Mouse (Mus musculus) hindbrain, embryonic 15.5 days (tissue): Measurements from ENCODE around the gene Tnfrsf17. TPM values are rescaled to one million over a fixed set of nuclear protein-coding genes. Genes with fewer than 3 reads are reported as not detected.
"Not testable (repeated sequence)": the region's sequence is repeated elsewhere in the genome, so short reads cannot be mapped to it uniquely, and the experiment has no call there.

Experiments used
- ATAC-seq: fragments of 200-750 bp; cut with Nextera tagmentation; 2 replicates; pipeline ENCODE4 v1.8.0; 2017; ENCODE audit warnings: low read depth, moderate number of reproducible peaks, moderate TSS enrichment; ENCODE audit not compliant: low FRiP score
- H3K27ac ChIP-seq: fragments of 300-500 bp; sonication (generic); replicated peaks from 2 replicates; pipeline ENCODE4 v1.5.1; 2015; ENCODE audit warnings: mild to moderate bottlenecking, inconsistent platforms
- H3K27me3 ChIP-seq: fragments of 300-500 bp; sonication (generic); 2 replicates; pipeline ENCODE4 v1.6.1; 2015; ENCODE audit warnings: control low read depth, inconsistent platforms
- H3K36me3 ChIP-seq: fragments of 300-500 bp; sonication (generic); 2 replicates; pipeline ENCODE4 v1.6.1; 2015; ENCODE audit warnings: control low read depth, inconsistent platforms
- H3K4me1 ChIP-seq: fragments of 300-500 bp; sonication (generic); replicated peaks from 2 replicates; pipeline ENCODE4 v1.6.1; 2015; ENCODE audit warnings: control low read depth, inconsistent platforms
- H3K4me2 ChIP-seq: fragments of 300-500 bp; sonication (generic); 2 replicates; pipeline ENCODE4 v1.6.1; 2015; ENCODE audit warnings: moderate library complexity, mild to moderate bottlenecking, inconsistent platforms
- H3K4me3 ChIP-seq: fragments of 300-500 bp; sonication (generic); 2 replicates; pipeline ENCODE4 v1.5.1; 2015; ENCODE audit warnings: mild to moderate bottlenecking, inconsistent platforms
- H3K9ac ChIP-seq: fragments of 300-500 bp; sonication (generic); 2 replicates; pipeline ENCODE4 v1.6.1; 2015; ENCODE audit warnings: inconsistent platforms
- H3K9me3 ChIP-seq: fragments of 300-500 bp; sonication (generic); 2 replicates; pipeline ENCODE4 v1.6.1; 2016; ENCODE audit warnings: control low read depth, inconsistent platforms
- WGBS: fragments of 180-500 bp; shearing (Covaris S2); methylation state at CpG from one replicate; pipeline ENCODE4 v1.1.7; 2015; 5-methylcytosine and 5-hydroxymethylcytosine counted together
- polyA plus RNA-seq: library from polyadenylated mRNA; unstranded; fragments of >200 nt; fragmentation: Nextera tagmentation; extraction: Ambion mirVana; gene quantifications from 2 replicates; pipeline ENCODE4 v1.2.1, GENCODE M21; 2015

The Tnfrsf17 gene
- polyA plus RNA-seq, result 0.19 TPM in 1 of 2 replicates, not detected in the other

GRCm38 (mm10) chr16:11313512-11313911 is at the start of gene Tnfrsf17:
Gene Tnfrsf17, plus strand, starts transcription at chr16:11313812.
- ATAC-seq, result no peak
- Histone ChIP-seq H3K27ac (no peak within 1 kb of the TSS), H3K4me3 (no peak within 1 kb of the TSS), H3K36me3 (no peaks in the 10 kb centered on the region), H3K4me1 (no peaks in the 10 kb centered on the region), H3K9ac (no peak within 1 kb of the TSS), H3K9me3 (no peaks in the 10 kb centered on the region), H3K4me2 (no peak within 1 kb of the TSS), H3K27me3 (no peaks in the 10 kb centered on the region)
- 74% methylated on average over 7 of the region's 7 CpGs for WGBS

- ATAC-seq, result no peak
- H3K9me3 ChIP-seq, result no peaks in the 10 kb centered on the region
- H3K4me2 ChIP-seq, result no peak overlapping the region
- H3K4me1 ChIP-seq, result no peaks in the 10 kb centered on the region
- no peaks in the 10 kb centered on the region for H3K27me3 ChIP-seq
- H3K27ac ChIP-seq, result no peak overlapping the region
- no peak overlapping the region for H3K4me3 ChIP-seq
- H3K9ac ChIP-seq, result no peak overlapping the region
- WGBS, result 88% methylated on average over 2 of the region's 2 CpGs
- no peaks in the 10 kb centered on the region for H3K36me3 ChIP-seq
Observed at GRCm38 (mm10) chr16:11266556-11266955, 47.1 kb upstream of the Tnfrsf17 start.

GRCm38 (mm10) chr16:11269808-11270207 is 43.8 kb upstream of the Tnfrsf17 start:
- Histone ChIP-seq H3K4me1 (no peaks in the 10 kb centered on the region), H3K9ac (no peak overlapping the region), H3K36me3 (no peaks in the 10 kb centered on the region), H3K4me3 (no peak overlapping the region), H3K27me3 (no peaks in the 10 kb centered on the region), H3K4me2 (no peak overlapping the region), H3K27ac (no peak overlapping the region), H3K9me3 (no peaks in the 10 kb centered on the region)
- 44% methylated on average over 6 of the region's 6 CpGs for WGBS
- no peak for ATAC-seq

GRCm38 (mm10) chr16:11270642-11271041 is 43.0 kb upstream of the Tnfrsf17 start:
- no peak overlapping the region for H3K9ac ChIP-seq
- 92% methylated on average over 2 of the region's 2 CpGs for WGBS
- H3K27ac ChIP-seq, result no peak overlapping the region
- no peaks in the 10 kb centered on the region for H3K9me3 ChIP-seq
- H3K27me3 ChIP-seq, result no peaks in the 10 kb centered on the region
- no peaks in the 10 kb centered on the region for H3K4me1 ChIP-seq
- H3K4me3 ChIP-seq, result no peak overlapping the region
- ATAC-seq, result no peak
- H3K36me3 ChIP-seq, result no peaks in the 10 kb centered on the region
- no peak overlapping the region for H3K4me2 ChIP-seq

- H3K27me3 ChIP-seq, result no peaks in the 10 kb centered on the region
- no peaks in the 10 kb centered on the region for H3K36me3 ChIP-seq
- H3K4me3 ChIP-seq, result no peak overlapping the region
- no peaks in the 10 kb centered on the region for H3K9me3 ChIP-seq
- ATAC-seq, result no peak
- H3K27ac ChIP-seq, result no peak overlapping the region
- H3K4me2 ChIP-seq, result no peak overlapping the region
- H3K9ac ChIP-seq, result no peak overlapping the region
- no peaks in the 10 kb centered on the region for H3K4me1 ChIP-seq
Observed at GRCm38 (mm10) chr16:11271073-11271472, 42.5 kb upstream of the Tnfrsf17 start.

- Histone ChIP-seq H3K4me1 (no peaks in the 10 kb centered on the region), H3K36me3 (no peaks in the 10 kb centered on the region)
Observed at GRCm38 (mm10) chr16:11276888-11277287, 36.7 kb upstream of the Tnfrsf17 start.

GRCm38 (mm10) chr16:11278778-11279177 is 34.8 kb upstream of the Tnfrsf17 start:
- Histone ChIP-seq H3K27me3 (no peaks in the 10 kb centered on the region), H3K4me3 (no peak overlapping the region), H3K9ac (no peak overlapping the region), H3K4me1 (no peaks in the 10 kb centered on the region), H3K27ac (no peak overlapping the region), H3K36me3 (no peaks in the 10 kb centered on the region), H3K4me2 (no peak overlapping the region), H3K9me3 (no peaks in the 10 kb centered on the region)
- no peak for ATAC-seq
- WGBS, result 82% methylated on average over 6 of the region's 6 CpGs

More at GRCm38 (mm10) chr16:11276888-11277287, 36.7 kb upstream of the Tnfrsf17 start:
- Histone ChIP-seq H3K9ac (no peak overlapping the region), H3K4me3 (no peak overlapping the region), H3K27me3 (no peaks in the 10 kb centered on the region), H3K9me3 (no peaks in the 10 kb centered on the region), H3K4me2 (no peak overlapping the region), H3K27ac (no peak overlapping the region)
- ATAC-seq, result no peak
- WGBS, result 14% methylated on average over 3 of the region's 3 CpGs

- H3K9ac ChIP-seq, result no peak overlapping the region
- H3K9me3 ChIP-seq, result no peaks in the 10 kb centered on the region
- H3K4me1 ChIP-seq, result no peaks in the 10 kb centered on the region
- no peaks in the 10 kb centered on the region for H3K27me3 ChIP-seq
- no peak overlapping the region for H3K27ac ChIP-seq
- no peak overlapping the region for H3K4me3 ChIP-seq
- H3K4me2 ChIP-seq, result no peak overlapping the region
- 82% methylated on average over 5 of the region's 5 CpGs for WGBS
- no peak for ATAC-seq
- H3K36me3 ChIP-seq, result no peaks in the 10 kb centered on the region
Observed at GRCm38 (mm10) chr16:11282655-11283232, 30.9 kb upstream of the Tnfrsf17 start.

GRCm38 (mm10) chr16:11284881-11285280 is 28.7 kb upstream of the Tnfrsf17 start:
- no peak for ATAC-seq
- Histone ChIP-seq H3K27ac (no peak overlapping the region), H3K9ac (no peak overlapping the region), H3K36me3 (no peaks in the 10 kb centered on the region), H3K4me2 (no peak overlapping the region), H3K9me3 (no peaks in the 10 kb centered on the region), H3K27me3 (no peaks in the 10 kb centered on the region), H3K4me3 (no peak overlapping the region), H3K4me1 (no peaks in the 10 kb centered on the region)
- WGBS, result 89% methylated on average over 2 of the region's 2 CpGs

- H3K4me1 ChIP-seq, result no peaks in the 10 kb centered on the region
- no peaks in the 10 kb centered on the region for H3K27me3 ChIP-seq
- no peaks in the 10 kb centered on the region for H3K9me3 ChIP-seq
- no peak overlapping the region for H3K27ac ChIP-seq
- no peak overlapping the region for H3K4me2 ChIP-seq
- H3K9ac ChIP-seq, result no peak overlapping the region
- ATAC-seq, result no peak
- H3K4me3 ChIP-seq, result no peak overlapping the region
- no peaks in the 10 kb centered on the region for H3K36me3 ChIP-seq
- 93% methylated on average over 2 of the region's 2 CpGs for WGBS
Observed at GRCm38 (mm10) chr16:11285949-11286348, 27.7 kb upstream of the Tnfrsf17 start.

- ATAC-seq, H3K4me3 ChIP-seq, H3K9ac ChIP-seq, H3K36me3 ChIP-seq, H3K9me3 ChIP-seq, H3K27me3 ChIP-seq, H3K4me2 ChIP-seq, H3K4me1 ChIP-seq, H3K27ac ChIP-seq: not testable (repeated sequence)
- WGBS, result 92% methylated on average over 8 of the region's 8 CpGs
Observed at GRCm38 (mm10) chr16:11288873-11289272, 24.7 kb upstream of the Tnfrsf17 start.

GRCm38 (mm10) chr16:11295583-11295982 is 18.0 kb upstream of the Tnfrsf17 start:
- H3K9ac ChIP-seq, ATAC-seq, H3K9me3 ChIP-seq, H3K27ac ChIP-seq, H3K36me3 ChIP-seq, H3K4me3 ChIP-seq, H3K4me2 ChIP-seq, H3K27me3 ChIP-seq, H3K4me1 ChIP-seq: not testable (repeated sequence)
- 73% methylated on average over 4 of the region's 4 CpGs for WGBS

GRCm38 (mm10) chr16:11297700-11298099 is 15.9 kb upstream of the Tnfrsf17 start:
- not testable (repeated sequence) for ATAC-seq, H3K4me3 ChIP-seq, H3K36me3 ChIP-seq, H3K9ac ChIP-seq, H3K27ac ChIP-seq, H3K9me3 ChIP-seq, H3K27me3 ChIP-seq, H3K4me1 ChIP-seq, H3K4me2 ChIP-seq
- 72% methylated on average over 1 of the region's 1 CpGs for WGBS
